Mouse (Mus musculus): ENCODE measurements around the gene Zfp568.

DNA sequence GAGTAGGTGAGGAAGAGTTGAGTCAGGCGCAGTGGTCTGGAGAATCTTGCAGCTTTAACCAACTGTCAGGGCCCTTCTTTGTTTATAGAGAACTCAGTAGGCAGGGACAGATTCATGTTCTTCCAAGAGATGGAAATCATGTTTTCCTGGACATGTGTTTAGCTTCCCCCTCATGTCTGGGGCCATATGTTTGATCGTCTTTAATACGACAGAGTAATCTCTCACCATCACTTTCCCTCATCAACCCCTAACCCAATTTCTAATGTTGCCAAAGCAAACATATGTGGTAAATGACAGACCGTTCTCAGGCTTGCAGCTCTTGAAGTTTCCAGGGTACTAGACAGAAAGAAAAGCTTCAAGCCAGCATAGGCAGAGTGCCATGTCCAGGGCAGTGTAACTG is 64.4 kb downstream of the Zfp568 start:
- TF ChIP-seq E2F4 (IDR thresholded peaks at IDR 0.05; ENCODE audit: insufficient replicate concordance, low read depth, low read length), result no peak
- no peak for TF ChIP-seq MXI1 (IDR thresholded peaks at IDR 0.05; ENCODE audit: low read depth, low read length)
- no peak for TF ChIP-seq CTCF (conservative IDR thresholded peaks at IDR 0.05 in 1 of 2, IDR thresholded peaks at IDR 0.05 in 1 of 2; ENCODE audit: low read depth in 2 of 2, low read length in 2 of 2)
- TF ChIP-seq EP300 (IDR thresholded peaks at IDR 0.05; ENCODE audit: low read length), result no peak
- no peak for TF ChIP-seq USF2 (conservative IDR thresholded peaks at IDR 0.05; ENCODE audit: low read depth, low read length)
- TF ChIP-seq SIN3A (IDR thresholded peaks at IDR 0.05; ENCODE audit: low read length), result no peak
- no peak for TF ChIP-seq POLR2A (IDR thresholded peaks at IDR 0.05; ENCODE audit: low read depth, low read length)

Data from CH12.LX (cell line).